Mouse (Mus musculus) G1E (cell line): ENCODE results near the gene Slc15a1.

Experiments
- CTCF ChIP-seq: IDR thresholded peaks from 2 replicates; pipeline ENCODE4 v1.5.1; 2012; ENCODE audit warnings: low read depth, low read length, inconsistent platforms, mixed read lengths
- POLR2AphosphoS5 ChIP-seq: IDR thresholded peaks from 2 replicates; pipeline ENCODE4 v1.6.1; 2012; ENCODE audit warnings: low read depth, low read length, inconsistent platforms; ENCODE audit not compliant: insufficient replicate concordance

DNA sequence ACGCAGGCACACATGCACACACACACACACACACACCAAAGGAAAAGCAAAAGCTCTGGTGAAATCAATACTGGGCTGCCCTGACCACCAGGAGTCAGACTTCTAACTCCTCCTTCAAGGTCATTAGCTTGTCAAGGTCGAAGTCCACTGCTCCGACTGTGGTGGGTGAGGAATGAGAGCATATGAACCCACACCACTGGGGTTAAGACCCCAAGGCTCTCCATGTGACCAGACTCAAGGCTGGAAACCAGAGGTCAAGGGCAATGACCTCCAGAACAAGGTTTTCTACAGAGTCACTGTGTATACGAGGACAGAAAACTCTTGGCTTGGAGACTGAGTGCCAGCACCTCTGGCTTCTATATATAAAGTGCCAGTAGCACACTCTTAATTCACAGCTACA, 31.2 kb downstream of the Slc15a1 start:
- TF ChIP-seq CTCF = no peak
- no peak for TF ChIP-seq POLR2AphosphoS5
